Mouse (Mus musculus): ENCODE measurements around the gene Stk11. TPM values are rescaled to one million over a fixed set of nuclear protein-coding genes. Genes with fewer than 3 reads are reported as not detected.

Stk11 gene
- polyA plus RNA-seq, 1 experiment from 2014 or later = 17.4 TPM

- H3K36me3 ChIP-seq = peaks cover 34% of the 10 kb centered on the region
- WGBS = 2% methylated on average over 43 of the region's 43 CpGs
- peak; percentile 82 for ATAC-seq (ENCODE audit: low FRiP score, low read depth)
- peak overlapping the region; percentile 67 for H3K4me3 ChIP-seq
- no peaks in the 10 kb centered on the region for H3K9me3 ChIP-seq
- peak overlapping the region; percentile 88 for H3K4me2 ChIP-seq (replicated peaks)
- peaks cover 63% of the 10 kb centered on the region for H3K4me1 ChIP-seq
- peak overlapping the region; percentile 29 for H3K27ac ChIP-seq
- peak overlapping the region; percentile 82 for H3K9ac ChIP-seq
- peaks cover 14% of the 10 kb centered on the region for H3K27me3 ChIP-seq (replicated peaks)
Measured at GRCm38 (mm10) chr10:80141786-80142529, 26.4 kb downstream of the Stk11 start.

- Histone ChIP-seq H3K4me3 (peak overlapping the region; percentile 67), H3K4me1 (peaks cover 63% of the 10 kb centered on the region), H3K9me3 (no peaks in the 10 kb centered on the region), H3K36me3 (peaks cover 34% of the 10 kb centered on the region), H3K27ac (peak overlapping the region; percentile 29), H3K27me3 (replicated peaks) (peaks cover 8% of the 10 kb centered on the region; the same call in 1 of the 2 replicates), H3K9ac (peak overlapping the region; percentile 82), H3K4me2 (replicated peaks) (peak overlapping the region; percentile 88)
- 0% methylated on average over 15 of the region's 15 CpGs for WGBS
- no peak for ATAC-seq (ENCODE audit: low FRiP score, low read depth)
Measured at GRCm38 (mm10) chr10:80142530-80142925, 26.9 kb downstream of the Stk11 start.

GRCm38 (mm10) chr10:80143664-80144063 is 28.1 kb downstream of the Stk11 start:
- 93% methylated on average over 7 of the region's 7 CpGs for WGBS
- 0 out of 2 replicates have a peak, but pooled peaks cover 2% of the 10 kb centered on the region for H3K27me3 ChIP-seq (replicated peaks)
- H3K4me2 ChIP-seq (replicated peaks) = peak overlapping the region; percentile 88; the same call in 1 of the 2 replicates
- ATAC-seq (ENCODE audit: low FRiP score, low read depth) = no peak
- no peak overlapping the region for H3K9ac ChIP-seq
- peaks cover 34% of the 10 kb centered on the region for H3K36me3 ChIP-seq
- no peak overlapping the region for H3K4me3 ChIP-seq
- H3K27ac ChIP-seq = no peak overlapping the region
- H3K4me1 ChIP-seq = peaks cover 57% of the 10 kb centered on the region
- no peaks in the 10 kb centered on the region for H3K9me3 ChIP-seq

DNA sequence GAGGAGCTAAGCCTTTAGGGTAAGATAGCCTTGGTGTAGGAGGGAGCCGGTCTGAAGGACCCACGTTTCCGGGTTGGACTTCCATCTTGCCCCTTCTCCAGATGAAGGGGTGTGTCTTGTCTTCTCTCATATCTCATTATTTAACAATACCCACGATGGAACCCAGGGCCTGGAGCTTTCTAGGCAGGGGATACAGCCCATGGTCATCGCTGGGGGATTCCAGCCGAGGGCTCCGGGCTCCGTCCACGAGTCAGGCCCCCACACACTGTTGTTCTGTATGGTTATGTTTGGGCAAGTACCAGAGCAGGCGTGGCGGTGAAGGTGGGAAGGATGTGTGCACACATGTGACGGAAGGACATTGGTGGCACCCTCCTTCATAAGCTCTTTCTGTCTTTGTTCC is 28.6 kb downstream of the Stk11 start:
- H3K9me3 ChIP-seq = no peaks in the 10 kb centered on the region
- 94% methylated on average over 12 of the region's 12 CpGs for WGBS
- peaks cover 34% of the 10 kb centered on the region for H3K36me3 ChIP-seq
- 0 out of 2 replicates have a peak, but pooled peaks cover 2% of the 10 kb centered on the region for H3K27me3 ChIP-seq (replicated peaks)
- H3K27ac ChIP-seq = no peak overlapping the region
- H3K4me3 ChIP-seq = no peak overlapping the region
- H3K4me2 ChIP-seq (replicated peaks) = no peak overlapping the region
- H3K9ac ChIP-seq = no peak overlapping the region
- no peak for ATAC-seq (ENCODE audit: low FRiP score, low read depth)
- H3K4me1 ChIP-seq = peaks cover 54% of the 10 kb centered on the region

DNA sequence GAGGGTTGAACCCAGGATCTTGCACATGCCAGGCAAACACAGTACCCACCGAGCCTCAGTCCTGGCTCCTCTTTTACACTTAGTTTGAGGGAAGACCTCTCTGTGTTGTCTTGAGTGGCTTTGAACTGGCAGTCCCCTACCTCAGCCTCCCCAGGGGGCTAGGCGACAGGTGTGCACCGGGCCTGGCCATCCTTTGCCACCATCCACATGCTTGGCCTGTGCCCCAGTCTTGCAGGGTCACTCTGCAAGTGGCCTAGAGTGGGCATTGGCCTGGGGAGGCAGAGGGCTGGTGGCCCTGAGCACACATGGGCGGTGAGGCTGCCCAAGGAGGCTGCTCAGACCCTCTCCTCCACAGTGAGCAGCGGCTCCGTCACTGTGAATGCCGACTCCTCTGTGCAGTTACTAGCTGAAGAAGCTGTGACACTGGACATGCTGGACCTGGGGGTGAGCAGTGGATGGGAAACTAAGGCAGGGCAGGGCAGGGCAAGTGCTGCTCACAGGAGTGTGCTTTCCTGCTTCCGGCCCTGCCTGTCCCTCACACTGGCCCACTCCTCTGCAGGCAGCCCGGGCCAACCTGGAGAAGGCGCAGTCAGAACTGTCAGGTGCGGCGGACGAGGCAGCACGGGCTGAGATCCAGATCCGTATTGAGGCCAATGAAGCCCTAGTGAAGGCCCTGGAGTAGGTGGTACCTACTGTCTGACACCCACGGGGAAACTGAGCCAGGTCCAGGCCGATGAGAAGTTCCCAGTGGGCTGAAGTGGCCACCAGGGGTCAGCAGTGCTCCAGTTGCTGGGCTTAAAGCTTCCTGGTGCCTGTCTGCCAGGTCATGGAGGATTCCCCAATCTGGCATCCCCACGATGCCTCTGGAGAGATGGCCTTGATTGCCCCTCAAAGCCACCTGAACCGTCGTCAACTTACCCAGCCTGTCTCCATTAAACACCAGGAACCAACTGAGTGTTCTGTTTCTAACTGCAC is 29.5 kb downstream of the Stk11 start:
- Histone ChIP-seq H3K9me3 (no peaks in the 10 kb centered on the region), H3K4me3 (peak overlapping the region; percentile 5; the same call in 1 of the 2 replicates), H3K4me2 (replicated peaks) (0 out of 2 replicates have a peak overlapping the region, but pooled peaks have one; percentile 9), H3K9ac (peak overlapping the region; percentile 35), H3K36me3 (peaks cover 34% of the 10 kb centered on the region), H3K27ac (no peak overlapping the region), H3K27me3 (replicated peaks) (no peaks in the 10 kb centered on the region), H3K4me1 (peaks cover 49% of the 10 kb centered on the region)
- ATAC-seq (ENCODE audit: low FRiP score, low read depth) = no peak
- WGBS = 74% methylated on average over 20 of the region's 20 CpGs

DNA sequence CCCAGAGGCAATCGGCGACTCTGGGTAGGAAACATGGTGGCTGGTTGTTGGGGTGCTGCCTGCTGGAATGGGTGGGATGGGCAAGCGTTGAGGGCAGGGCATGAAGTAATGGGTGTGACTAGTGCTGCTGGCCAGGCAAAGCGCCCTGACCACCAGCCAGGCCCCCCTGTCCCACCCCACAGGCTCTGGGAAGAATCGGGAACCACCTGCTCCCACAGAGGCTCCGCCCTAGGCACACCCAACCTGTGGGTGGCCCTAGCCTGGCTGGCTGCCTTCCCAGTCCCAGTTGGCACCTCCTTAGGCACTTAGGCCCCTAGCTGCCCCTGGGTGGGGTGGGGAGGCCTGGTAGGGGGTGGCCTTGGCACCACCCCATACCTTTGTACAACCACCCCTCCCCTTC is 30.3 kb downstream of the Stk11 start:
- Histone ChIP-seq H3K27me3 (replicated peaks) (no peaks in the 10 kb centered on the region), H3K9ac (peak overlapping the region; percentile 35), H3K4me3 (no peak overlapping the region), H3K4me1 (peaks cover 44% of the 10 kb centered on the region), H3K4me2 (replicated peaks) (peak overlapping the region; percentile 9; the same call in 1 of the 2 replicates), H3K36me3 (peaks cover 34% of the 10 kb centered on the region), H3K9me3 (no peaks in the 10 kb centered on the region), H3K27ac (no peak overlapping the region)
- 89% methylated on average over 6 of the region's 6 CpGs for WGBS
- ATAC-seq (ENCODE audit: low FRiP score, low read depth) = no peak

GRCm38 (mm10) chr10:80146568-80147011 is 31.0 kb downstream of the Stk11 start:
- H3K27ac ChIP-seq = 0 out of 2 replicates have a peak overlapping the region, but pooled peaks have one; percentile 22
- peaks cover 40% of the 10 kb centered on the region for H3K4me1 ChIP-seq
- no peak overlapping the region for H3K9ac ChIP-seq
- 74% methylated on average over 4 of the region's 4 CpGs for WGBS
- H3K4me2 ChIP-seq (replicated peaks) = peak overlapping the region; percentile 4; the same call in 1 of the 2 replicates
- H3K9me3 ChIP-seq = no peaks in the 10 kb centered on the region
- H3K4me3 ChIP-seq = no peak overlapping the region
- H3K36me3 ChIP-seq = peaks cover 38% of the 10 kb centered on the region
- H3K27me3 ChIP-seq (replicated peaks) = no peaks in the 10 kb centered on the region
- ATAC-seq (ENCODE audit: low FRiP score, low read depth) = no peak

DNA sequence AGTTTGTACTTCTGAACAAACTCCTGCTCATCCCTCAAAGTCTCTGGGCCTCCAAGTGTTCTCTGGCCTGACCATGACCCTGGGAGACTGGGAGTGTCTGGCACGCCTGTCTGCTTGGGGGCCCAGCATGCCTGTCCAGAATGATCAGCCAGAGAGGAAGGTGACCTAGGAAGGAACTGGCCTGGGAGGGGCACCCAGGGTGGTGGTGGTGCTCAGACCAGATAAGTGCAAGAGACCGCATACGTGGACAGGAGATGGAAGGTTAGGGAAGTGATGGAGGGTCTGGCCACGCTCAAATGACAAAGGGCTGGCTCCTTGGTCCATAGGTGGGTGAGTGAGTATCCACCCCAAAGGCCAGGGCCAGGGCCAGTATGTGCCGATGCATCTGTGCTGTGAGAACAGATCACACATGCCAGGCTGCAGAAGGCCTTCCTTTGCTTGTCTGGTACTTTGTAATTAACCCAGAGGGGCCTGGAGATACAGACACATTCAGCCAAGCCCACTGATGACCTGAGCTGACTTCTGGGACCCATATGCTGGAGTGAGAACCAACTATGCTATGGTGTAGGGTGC is 31.6 kb downstream of the Stk11 start:
- no peak for ATAC-seq (ENCODE audit: low FRiP score, low read depth)
- H3K4me1 ChIP-seq = peaks cover 46% of the 10 kb centered on the region
- H3K9me3 ChIP-seq = no peaks in the 10 kb centered on the region
- H3K27me3 ChIP-seq (replicated peaks) = no peaks in the 10 kb centered on the region
- 75% methylated on average over 5 of the region's 5 CpGs for WGBS
- peaks cover 44% of the 10 kb centered on the region for H3K36me3 ChIP-seq
- 0 out of 2 replicates have a peak overlapping the region, but pooled peaks have one; percentile 99 for H3K4me3 ChIP-seq
- peak overlapping the region; percentile 100 for H3K9ac ChIP-seq
- H3K4me2 ChIP-seq (replicated peaks) = peak overlapping the region; percentile 91
- peak overlapping the region; percentile 98; the same call in 1 of the 2 replicates for H3K27ac ChIP-seq

DNA sequence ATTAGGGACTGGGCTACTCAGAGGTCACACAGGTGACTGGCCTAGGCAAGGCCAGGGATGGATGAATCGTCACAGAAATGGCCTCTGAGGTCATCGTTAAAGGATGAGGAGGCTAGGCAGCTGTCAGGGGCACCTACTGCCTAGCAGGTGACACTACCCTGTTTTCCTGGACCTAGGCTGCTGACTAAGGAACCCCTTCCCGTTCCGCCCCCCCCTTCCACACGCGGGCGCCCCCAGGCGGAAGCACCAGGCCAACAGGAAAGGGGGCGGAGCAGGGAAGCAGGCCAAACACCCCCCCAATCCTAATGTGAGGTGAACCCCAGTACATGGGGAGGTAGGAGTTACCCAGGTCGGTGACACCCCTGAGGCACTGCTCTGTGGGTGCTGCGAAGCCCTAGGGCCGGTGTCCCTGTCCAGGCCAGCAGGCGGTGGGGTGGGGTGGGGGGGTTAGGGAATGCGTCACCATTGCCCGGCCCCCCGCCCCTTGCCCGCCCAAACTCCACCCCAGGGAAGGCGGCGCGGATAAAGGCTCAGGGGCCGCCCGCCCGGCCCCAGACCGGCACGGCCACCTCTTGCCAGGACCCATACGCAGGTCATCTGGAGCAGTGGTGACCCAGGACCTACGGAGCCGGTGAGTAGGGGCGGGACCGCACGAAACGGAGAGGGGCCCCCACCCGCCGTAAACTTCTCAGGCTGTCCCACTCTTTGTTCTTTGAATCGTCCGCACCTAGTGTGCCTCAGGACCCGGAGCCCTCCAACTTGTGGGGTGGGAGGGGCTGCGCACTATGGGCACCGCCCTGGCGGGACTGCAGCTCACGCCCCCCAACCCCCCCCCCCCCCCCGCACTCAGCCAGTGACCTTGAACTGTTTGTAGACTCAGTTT is 32.4 kb downstream of the Stk11 start, which contains the start of gene Midn:
Gene Midn, plus strand, starts transcription at position 554 of the 883 bp plus-strand sequence.
- peaks cover 51% of the 10 kb centered on the region for H3K36me3 ChIP-seq
- H3K9ac ChIP-seq = peak within 1 kb of the TSS; percentile 100
- peak within 1 kb of the TSS; percentile 98 for H3K27ac ChIP-seq
- H3K27me3 ChIP-seq (replicated peaks) = no peaks in the 10 kb centered on the region
- H3K4me1 ChIP-seq = peaks cover 48% of the 10 kb centered on the region
- H3K4me3 ChIP-seq = peak within 1 kb of the TSS; percentile 99
- under 1% methylated on average over 41 of the region's 42 CpGs for whole genome bisulfite sequencing
- ATAC-seq (ENCODE audit: low FRiP score, low read depth) = peak; percentile 6
- H3K4me2 ChIP-seq (replicated peaks) = peak within 1 kb of the TSS; percentile 91
- no peaks in the 10 kb centered on the region for H3K9me3 ChIP-seq

GRCm38 (mm10) chr10:80148610-80149290 is 33.1 kb downstream of the Stk11 start:
- peaks cover 48% of the 10 kb centered on the region for H3K4me1 ChIP-seq
- H3K27me3 ChIP-seq (replicated peaks) = no peaks in the 10 kb centered on the region
- peak overlapping the region; percentile 91 for H3K4me2 ChIP-seq (replicated peaks)
- peaks cover 54% of the 10 kb centered on the region for H3K36me3 ChIP-seq
- ATAC-seq (ENCODE audit: low FRiP score, low read depth) = peak; percentile 31
- H3K9ac ChIP-seq = peak overlapping the region; percentile 100
- under 1% methylated on average over 57 of the region's 57 CpGs for WGBS
- peak overlapping the region; percentile 98 for H3K27ac ChIP-seq
- H3K4me3 ChIP-seq = peak overlapping the region; percentile 99
- no peaks in the 10 kb centered on the region for H3K9me3 ChIP-seq
